Comparison of ENCODE assay signal across 8 mouse cellular contexts in the genomic region with DNA sequence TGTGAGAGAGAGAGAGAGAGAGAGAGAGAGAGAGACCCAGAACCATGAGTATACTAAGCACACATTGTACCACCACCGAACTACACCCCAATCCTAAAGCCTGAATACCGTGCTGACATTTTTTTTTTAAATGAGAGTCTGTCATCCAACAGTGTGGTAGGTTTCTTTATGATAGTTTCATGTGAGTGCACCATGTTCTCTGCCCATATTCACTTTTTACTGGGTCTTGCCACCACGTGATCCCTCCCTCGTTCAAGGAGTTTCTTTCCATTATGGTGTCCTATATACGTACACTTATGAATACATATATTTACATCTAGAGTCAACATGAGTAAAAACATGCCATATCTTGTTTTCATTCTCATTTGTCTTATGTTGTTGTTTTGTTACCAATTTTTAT. TPM values are rescaled to one million over a fixed set of nuclear protein-coding genes. Genes with fewer than 3 reads are reported as not detected.
DNase-seq lines count a peak whose midpoint lies in the region; ATAC-seq and TF ChIP-seq lines count a peak whose summit lies in the region.

No protein-coding gene starts in this region.

- intact Hi-C loops in heart, postnatal 25 days (cut with DNase I): no loop called here

- H3K36me3 ChIP-seq in heart, embryonic 14.5 days (ENCODE audit: control insufficient read depth, insufficient read depth, low read length): peaks cover 14% of the 10 kb centered on the region; the same call in 1 of the 2 replicates
- no peaks in the 10 kb centered on the region for H3K36me3 ChIP-seq in ES-Bruce4 (ENCODE audit: control insufficient read depth, insufficient read depth, low read length, poor library complexity, severe bottlenecking)
- no peaks in the 10 kb centered on the region for H3K36me3 ChIP-seq in forebrain, postnatal 0 days (ENCODE audit: insufficient read depth)
- H3K36me3 ChIP-seq in liver, postnatal 0 days (replicated peaks; ENCODE audit: insufficient read depth, low read length): no peaks in the 10 kb centered on the region

- ATAC-seq in heart, embryonic 14.5 days (ENCODE audit: insufficient number of reproducible peaks, insufficient read depth, low FRiP score, low read depth): no peak
- no peak for ATAC-seq in forebrain, postnatal 0 days
- no peak for ATAC-seq in liver, postnatal 0 days

- peak overlapping the region; percentile 72 for H3K4me2 ChIP-seq in heart, embryonic 14.5 days (ENCODE audit: low read length)
- peak overlapping the region; percentile 99 for H3K4me2 ChIP-seq in forebrain, postnatal 0 days (ENCODE audit: low read depth)
- H3K4me2 ChIP-seq in liver, postnatal 0 days (ENCODE audit: low read depth, low read length): peak overlapping the region; percentile 96

- peak overlapping the region; percentile 89 for H3K9ac ChIP-seq in heart, embryonic 14.5 days (ENCODE audit: low read length)
- H3K9ac ChIP-seq in ES-Bruce4 (ENCODE audit: low read depth, poor library complexity, severe bottlenecking): peak overlapping the region; percentile 51
- no peak overlapping the region for H3K9ac ChIP-seq in forebrain, postnatal 0 days
- H3K9ac ChIP-seq in liver, postnatal 0 days (replicated peaks): peak overlapping the region; percentile 77

- H3K27me3 ChIP-seq in heart, embryonic 14.5 days (ENCODE audit: control insufficient read depth, insufficient read depth, low read length): no peaks in the 10 kb centered on the region
- H3K27me3 ChIP-seq in ES-Bruce4 (ENCODE audit: control insufficient read depth, insufficient read depth, low read length, poor library complexity, severe bottlenecking): no peaks in the 10 kb centered on the region
- no peaks in the 10 kb centered on the region for H3K27me3 ChIP-seq in forebrain, postnatal 0 days (ENCODE audit: insufficient read depth, low read length)
- H3K27me3 ChIP-seq in liver, postnatal 0 days (ENCODE audit: insufficient read depth, low read length): no peaks in the 10 kb centered on the region

- H3K9me3 ChIP-seq in heart, embryonic 14.5 days (ENCODE audit: control insufficient read depth, low read length): 0 out of 2 replicates have a peak, but pooled peaks cover 3% of the 10 kb centered on the region
- 0 out of 2 replicates have a peak, but pooled peaks cover 2% of the 10 kb centered on the region for H3K9me3 ChIP-seq in ES-Bruce4 (replicated peaks; ENCODE audit: control insufficient read depth, insufficient read depth, low read length, poor library complexity, severe bottlenecking)
- no peaks in the 10 kb centered on the region for H3K9me3 ChIP-seq in forebrain, postnatal 0 days (ENCODE audit: low read length)
- H3K9me3 ChIP-seq in liver, postnatal 0 days (ENCODE audit: low read length): no peaks in the 10 kb centered on the region

- no peak for TF ChIP-seq POLR2A in ES-Bruce4 (IDR thresholded peaks at IDR 0.05; ENCODE audit: insufficient read depth, low read length)

- TF ChIP-seq EP300 in ES-Bruce4 (IDR thresholded peaks at IDR 0.05; ENCODE audit: insufficient read depth, low read depth, low read length): no peak
- TF ChIP-seq EP300 in liver, postnatal 0 days (IDR thresholded peaks at IDR 0.05; ENCODE audit: low read depth): no peak

- H3K4me1 ChIP-seq in heart, embryonic 14.5 days (ENCODE audit: control insufficient read depth in 2 of 2, insufficient read depth in 2 of 2, low read length in 2 of 2): peaks cover 0 to 12% of the 10 kb centered on the region in 2 experiments; a peak in 1 of 4 replicates
- H3K4me1 ChIP-seq in ES-Bruce4 (ENCODE audit: control insufficient read depth, insufficient read depth, low read length): no peaks in the 10 kb centered on the region
- H3K4me1 ChIP-seq in forebrain, postnatal 0 days (ENCODE audit: insufficient read depth): no peaks in the 10 kb centered on the region
- peaks cover 8% of the 10 kb centered on the region for H3K4me1 ChIP-seq in liver, postnatal 0 days (ENCODE audit: insufficient read depth)

- DNase-seq in heart, postnatal 25 days (ENCODE audit: low spot score): no peak
- DNase-seq in forebrain, postnatal 0 days: no peak
- no peak for DNase-seq in liver, postnatal 0 days
- DNase-seq in adrenal gland, adult 2 months: no peak
- DNase-seq in adipocyte (ENCODE audit: low spot score): no peak
- no peak for DNase-seq in right cerebral cortex, postnatal 10 days (ENCODE audit: low spot score in 2 of 2)

- no peak for TF ChIP-seq CTCF in ES-Bruce4 (IDR thresholded peaks at IDR 0.05; ENCODE audit: low read depth, low read length)
- no peak for TF ChIP-seq CTCF in forebrain, postnatal 0 days (IDR thresholded peaks at IDR 0.05; ENCODE audit: low read depth)
- no peak for TF ChIP-seq CTCF in liver, postnatal 0 days (IDR thresholded peaks at IDR 0.05; ENCODE audit: low read depth)

- H3K27ac ChIP-seq in heart, embryonic 14.5 days (replicated peaks in 1 of 2; ENCODE audit: control insufficient read depth in 1 of 2, insufficient read depth in 1 of 2, low read depth in 2 of 2, low read length in 2 of 2): peak overlapping the region in 1 of 2 experiments; percentile 12; a peak in 1 of 4 replicates
- H3K27ac ChIP-seq in ES-Bruce4 (ENCODE audit: insufficient read depth, low read length): no peak overlapping the region
- no peak overlapping the region for H3K27ac ChIP-seq in forebrain, postnatal 0 days (ENCODE audit: low read depth, low read length)
- H3K27ac ChIP-seq in liver, postnatal 0 days (ENCODE audit: low read depth): no peak overlapping the region

- WGBS in heart, embryonic 14.5 days: 63% methylated on average over 5 of the region's 5 CpGs
- 65% methylated on average over 5 of the region's 5 CpGs for WGBS in forebrain, postnatal 0 days
- WGBS in liver, postnatal 0 days (ENCODE audit: insufficient replicate concordance): 47% methylated on average over 5 of the region's 5 CpGs

- peak overlapping the region; percentile 71 to 99 for H3K4me3 ChIP-seq in heart, embryonic 14.5 days (ENCODE audit: control insufficient read depth in 1 of 2, insufficient read depth in 1 of 2, low read depth in 1 of 2, low read length in 2 of 2)
- peak overlapping the region; percentile 79 for H3K4me3 ChIP-seq in ES-Bruce4 (ENCODE audit: low read depth, low read length)
- no peak overlapping the region for H3K4me3 ChIP-seq in forebrain, postnatal 0 days (ENCODE audit: low read depth, low read length)
- H3K4me3 ChIP-seq in liver, postnatal 0 days (ENCODE audit: low read depth, low read length): peak overlapping the region; percentile 76

RNA-seq across cellular contexts. Expression of gene Manba, which starts 0.9 kb away (rescaled TPM):
- polyA plus RNA-seq in heart, embryonic 14.5 days (2014; fragmentation: Nextera tagmentation; extraction: Ambion mirVana): 44.5 and 47.3 TPM in 2 replicates
- total RNA-seq in heart, postnatal 25 days (2021): 10 to 100 TPM; 18.4 to 18.8 TPM
- polyA plus RNA-seq in ES-Bruce4 (2011; ENCODE audit: insufficient read depth, insufficient read length, low read depth, missing spikeins): 114 and 122 TPM in 2 replicates
- 5.8 and 7.2 TPM in 2 replicates for total RNA-seq in forebrain, postnatal 0 days (2014; rRNA removed)
- 4.6 and 4.7 TPM in 2 replicates for polyA plus RNA-seq in forebrain, postnatal 0 days (2015; fragmentation: Nextera tagmentation; extraction: Ambion mirVana)
- polyA plus RNA-seq in liver, postnatal 0 days (2015; fragmentation: Nextera tagmentation; extraction: Ambion mirVana): 7.3 and 8.0 TPM in 2 replicates
- total RNA-seq in adrenal gland, adult 2 months (2021): 10 to 100 TPM; 12.1 to 14.3 TPM
- 4.0 and 5.6 TPM in 2 replicates for polyA plus RNA-seq in adrenal gland, adult 2 months (2012; rRNA removed)

RNA-seq across cellular contexts. Expression of gene Ube2d3, which starts 48.4 kb away (rescaled TPM):
- 476 and 485 TPM in 2 replicates for polyA plus RNA-seq in heart, embryonic 14.5 days (2014; fragmentation: Nextera tagmentation; extraction: Ambion mirVana)
- total RNA-seq in heart, postnatal 25 days (2021): 100 to 1,000 TPM; 338 to 361 TPM
- 485 and 516 TPM in 2 replicates for polyA plus RNA-seq in ES-Bruce4 (2011; ENCODE audit: insufficient read depth, insufficient read length, low read depth, missing spikeins)
- 483 and 607 TPM in 2 replicates for total RNA-seq in forebrain, postnatal 0 days (2014; rRNA removed)
- 333 and 341 TPM in 2 replicates for polyA plus RNA-seq in forebrain, postnatal 0 days (2015; fragmentation: Nextera tagmentation; extraction: Ambion mirVana)
- 298 and 303 TPM in 2 replicates for polyA plus RNA-seq in liver, postnatal 0 days (2015; fragmentation: Nextera tagmentation; extraction: Ambion mirVana)
- total RNA-seq in adrenal gland, adult 2 months (2021): 100 to 1,000 TPM; 357 to 547 TPM
- polyA plus RNA-seq in adrenal gland, adult 2 months (2012; rRNA removed): 261 and 295 TPM in 2 replicates
